Mouse (Mus musculus): ENCODE results near the gene L3mbtl4. TPM values are rescaled to one million over a fixed set of nuclear protein-coding genes. Genes with fewer than 3 reads are reported as not detected.

Gene L3mbtl4
- polyA plus RNA-seq, 1 experiment from 2014 or later: 0.08 TPM

GRCm38 (mm10) chr17:68273954-68274353, 357 bp downstream of the L3mbtl4 start:
- H3K27ac ChIP-seq (ENCODE audit: low read length): no peak overlapping the region
- no peak for DNase-seq (ENCODE audit: low spot score)
- no peak overlapping the region for H3K9ac ChIP-seq (replicated peaks; ENCODE audit: low read depth)
- ATAC-seq: 0 out of 2 replicates have a peak, but pooled peaks have one; percentile 2
- WGBS: 16% methylated on average over 14 of the region's 14 CpGs
- H3K9me3 ChIP-seq (ENCODE audit: low read length): no peaks in the 10 kb centered on the region
- peak overlapping the region; percentile 58 for H3K4me2 ChIP-seq (replicated peaks; ENCODE audit: low read depth, low read length)
- H3K36me3 ChIP-seq (ENCODE audit: insufficient read depth, low read length): no peaks in the 10 kb centered on the region
- H3K27me3 ChIP-seq (replicated peaks; ENCODE audit: insufficient read depth, low read length): 0 out of 2 replicates have a peak, but pooled peaks cover 7% of the 10 kb centered on the region
- TF ChIP-seq CTCF (IDR thresholded peaks at IDR 0.05) (no peak), EP300 (IDR thresholded peaks at IDR 0.05) (no peak)
- peak overlapping the region; percentile 25; the same call in 1 of the 2 replicates for H3K4me3 ChIP-seq (ENCODE audit: low read depth, low read length)
- H3K4me1 ChIP-seq (ENCODE audit: insufficient read depth, low read depth, low read length): no peaks in the 10 kb centered on the region

GRCm38 (mm10) chr17:68275138-68275537, 1.5 kb downstream of the L3mbtl4 start:
- H3K27me3 ChIP-seq (replicated peaks; ENCODE audit: insufficient read depth, low read length): 0 out of 2 replicates have a peak, but pooled peaks cover 7% of the 10 kb centered on the region

GRCm38 (mm10) chr17:68280915-68281314, 7.3 kb downstream of the L3mbtl4 start:
- no peak overlapping the region for H3K4me3 ChIP-seq (ENCODE audit: low read depth, low read length)
- no peaks in the 10 kb centered on the region for H3K4me1 ChIP-seq (ENCODE audit: insufficient read depth, low read depth, low read length)
- DNase-seq (ENCODE audit: low spot score) (peak; percentile 36), ATAC-seq (no peak; the same call in 1 of the 2 replicates)
- H3K27ac ChIP-seq (ENCODE audit: low read length): no peak overlapping the region
- TF ChIP-seq EP300 (IDR thresholded peaks at IDR 0.05): no peak
- no peak for TF ChIP-seq CTCF (IDR thresholded peaks at IDR 0.05)
- no peak overlapping the region for H3K9ac ChIP-seq (replicated peaks; ENCODE audit: low read depth)
- no peaks in the 10 kb centered on the region for H3K27me3 ChIP-seq (replicated peaks; ENCODE audit: insufficient read depth, low read length)
- no peak overlapping the region for H3K4me2 ChIP-seq (replicated peaks; ENCODE audit: low read depth, low read length)
- WGBS: 64% methylated on average over 2 of the region's 2 CpGs
- no peaks in the 10 kb centered on the region for H3K9me3 ChIP-seq (ENCODE audit: low read length)
- H3K36me3 ChIP-seq (ENCODE audit: insufficient read depth, low read length): no peaks in the 10 kb centered on the region

More at GRCm38 (mm10) chr17:68275138-68275537, 1.5 kb downstream of the L3mbtl4 start:
- no peak overlapping the region for H3K4me2 ChIP-seq (replicated peaks; ENCODE audit: low read depth, low read length)
- no peak overlapping the region for H3K27ac ChIP-seq (ENCODE audit: low read length)
- DNase-seq (ENCODE audit: low spot score) (no peak), ATAC-seq (no peak)
- no peaks in the 10 kb centered on the region for H3K9me3 ChIP-seq (ENCODE audit: low read length)
- H3K9ac ChIP-seq (replicated peaks; ENCODE audit: low read depth): no peak overlapping the region
- no peaks in the 10 kb centered on the region for H3K4me1 ChIP-seq (ENCODE audit: insufficient read depth, low read depth, low read length)
- TF ChIP-seq CTCF (IDR thresholded peaks at IDR 0.05) (no peak), EP300 (IDR thresholded peaks at IDR 0.05) (no peak)
- WGBS: 66% methylated on average over 2 of the region's 2 CpGs
- H3K36me3 ChIP-seq (ENCODE audit: insufficient read depth, low read length): no peaks in the 10 kb centered on the region
- H3K4me3 ChIP-seq (ENCODE audit: low read depth, low read length): no peak overlapping the region

DNA sequence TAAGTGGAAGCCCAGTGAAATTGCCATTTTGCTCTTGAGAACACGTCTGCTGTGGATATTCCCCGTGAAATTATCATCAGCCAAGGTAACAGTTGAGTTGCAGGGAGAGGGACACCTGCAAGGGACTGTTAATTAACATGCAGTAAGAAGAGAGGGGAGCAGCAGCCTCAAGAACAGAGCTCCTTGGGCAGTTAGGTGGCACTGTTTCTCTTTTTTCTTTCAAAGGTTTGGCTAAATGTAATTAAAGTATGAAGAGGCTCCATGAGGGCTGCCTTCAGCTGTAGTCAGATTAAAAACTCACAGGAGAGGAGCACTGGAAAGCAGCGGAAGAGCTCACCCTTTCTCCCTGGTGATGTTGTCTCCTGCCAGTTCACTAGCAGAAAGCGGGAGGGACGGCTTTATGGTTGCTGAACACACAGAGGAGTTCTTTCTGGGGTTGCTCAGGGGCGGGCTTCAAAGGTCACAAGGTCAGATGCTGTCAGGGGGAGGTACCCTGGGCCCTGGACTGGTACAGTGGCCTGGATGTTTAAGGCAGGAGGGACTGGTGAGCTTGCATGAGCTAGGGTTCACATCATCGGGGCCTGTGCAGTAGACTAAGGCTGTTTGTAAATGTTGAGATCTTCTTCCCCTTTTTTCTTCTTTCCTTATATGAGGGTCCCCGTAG, 11.7 kb downstream of the L3mbtl4 start:
- Histone ChIP-seq H3K4me2 (replicated peaks; ENCODE audit: low read depth, low read length) (no peak overlapping the region), H3K27me3 (replicated peaks; ENCODE audit: insufficient read depth, low read length) (no peaks in the 10 kb centered on the region), H3K4me1 (ENCODE audit: insufficient read depth, low read depth, low read length) (no peaks in the 10 kb centered on the region), H3K9me3 (ENCODE audit: low read length) (no peaks in the 10 kb centered on the region), H3K4me3 (ENCODE audit: low read depth, low read length) (no peak overlapping the region), H3K9ac (replicated peaks; ENCODE audit: low read depth) (no peak overlapping the region), H3K27ac (ENCODE audit: low read length) (no peak overlapping the region), H3K36me3 (ENCODE audit: insufficient read depth, low read length) (no peaks in the 10 kb centered on the region)
- WGBS: 57% methylated on average over 8 of the region's 8 CpGs
- ATAC-seq: no peak
- TF ChIP-seq EP300 (IDR thresholded peaks at IDR 0.05) (no peak), CTCF (IDR thresholded peaks at IDR 0.05) (0 out of 2 replicates have a peak, but pooled peaks have one; percentile 2)
- no peak for DNase-seq (ENCODE audit: low spot score)

DNA sequence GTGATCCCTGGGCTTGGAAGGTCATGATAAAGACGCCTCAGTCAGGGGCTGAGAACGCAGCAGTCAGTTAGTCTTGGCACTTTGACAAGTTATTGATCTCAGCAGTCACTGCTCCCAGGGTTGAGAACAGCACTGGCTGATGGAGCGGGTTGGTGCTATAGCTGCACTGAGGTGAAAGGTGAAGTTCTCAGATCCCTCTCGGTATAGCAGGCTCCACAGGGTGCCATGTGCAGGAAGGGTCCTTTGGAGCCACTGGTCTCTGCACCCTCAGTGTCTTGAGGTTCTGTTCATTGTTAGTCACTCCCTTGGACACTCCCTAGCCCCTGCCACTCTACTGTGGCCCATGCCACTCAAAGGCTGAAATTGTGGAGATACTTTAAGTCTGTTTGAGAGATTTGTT, 14.5 kb downstream of the L3mbtl4 start:
- 87% methylated on average over 4 of the region's 4 CpGs for WGBS
- H3K27ac ChIP-seq (ENCODE audit: low read length): no peak overlapping the region
- TF ChIP-seq EP300 (IDR thresholded peaks at IDR 0.05): no peak
- TF ChIP-seq CTCF (IDR thresholded peaks at IDR 0.05): no peak
- H3K9me3 ChIP-seq (ENCODE audit: low read length): no peaks in the 10 kb centered on the region
- no peaks in the 10 kb centered on the region for H3K36me3 ChIP-seq (ENCODE audit: insufficient read depth, low read length)
- H3K4me1 ChIP-seq (ENCODE audit: insufficient read depth, low read depth, low read length): no peaks in the 10 kb centered on the region
- H3K4me2 ChIP-seq (replicated peaks; ENCODE audit: low read depth, low read length): no peak overlapping the region
- H3K4me3 ChIP-seq (ENCODE audit: low read depth, low read length): no peak overlapping the region
- H3K9ac ChIP-seq (replicated peaks; ENCODE audit: low read depth): no peak overlapping the region
- ATAC-seq (no peak), DNase-seq (ENCODE audit: low spot score) (no peak)
- H3K27me3 ChIP-seq (replicated peaks; ENCODE audit: insufficient read depth, low read length): no peaks in the 10 kb centered on the region

- Histone ChIP-seq H3K4me3 (ENCODE audit: low read depth, low read length) (no peak overlapping the region), H3K9ac (replicated peaks; ENCODE audit: low read depth) (no peak overlapping the region), H3K27ac (ENCODE audit: low read length) (no peak overlapping the region), H3K27me3 (replicated peaks; ENCODE audit: insufficient read depth, low read length) (no peaks in the 10 kb centered on the region), H3K4me1 (ENCODE audit: insufficient read depth, low read depth, low read length) (no peaks in the 10 kb centered on the region), H3K4me2 (replicated peaks; ENCODE audit: low read depth, low read length) (no peak overlapping the region), H3K9me3 (ENCODE audit: low read length) (no peaks in the 10 kb centered on the region), H3K36me3 (ENCODE audit: insufficient read depth, low read length) (no peaks in the 10 kb centered on the region)
- DNase-seq (ENCODE audit: low spot score) (peak; percentile 66), ATAC-seq (peak; percentile 40; the same call in 1 of the 2 replicates)
- WGBS: 60% methylated on average over 8 of the region's 8 CpGs
- TF ChIP-seq EP300 (IDR thresholded peaks at IDR 0.05) (no peak), CTCF (IDR thresholded peaks at IDR 0.05) (no peak)
Observed at GRCm38 (mm10) chr17:68288699-68289098, 15.1 kb downstream of the L3mbtl4 start.

Data from lung, postnatal 0 days (tissue).